Mouse (Mus musculus) megakaryocyte-erythroid progenitor cell, adult 5-6 weeks (primary cell): ENCODE data around the gene Sorbs1. TPM values are rescaled to one million over a fixed set of nuclear protein-coding genes. Genes with fewer than 3 reads are reported as not detected.

Experiments used
- ATAC-seq: replicated peaks from 2 replicates; pipeline ENCODE4 v1.8.0; 2016; ENCODE audit warnings: mild to moderate bottlenecking, inconsistent platforms; ENCODE audit not compliant: severe bottlenecking, poor library complexity, low FRiP score, low TSS enrichment
- total RNA-seq, 2 experiments: library from RNA; stranded (forward) in 1 of 2; stranded (reverse) in 1 of 2; fragments of 200-1000, 215-1000 nt in 1 of 2; fragments of >200 nt in 1 of 2; fragmentation: Nextera tagmentation in 1 of 2; gene quantifications; 2 replicates each; pipeline ENCODE4 v1.2.3; 2014 to 2017

Sorbs1 gene
- total RNA-seq, 2 experiments from 2014 or later: 13.9 to 30.4 TPM

- ATAC-seq: no peak
Observed at GRCm38 (mm10) chr19:40392795-40393392, 120.7 kb downstream of the Sorbs1 start.

- ATAC-seq: peak; percentile 85
Observed at GRCm38 (mm10) chr19:40391469-40391868, 122.1 kb downstream of the Sorbs1 start.

GRCm38 (mm10) chr19:40386916-40387315 lies 126.7 kb downstream of the Sorbs1 start:
- no peak for ATAC-seq

GRCm38 (mm10) chr19:40385334-40385733 lies 128.2 kb downstream of the Sorbs1 start:
- no peak for ATAC-seq

GRCm38 (mm10) chr19:40383931-40384330 lies 129.6 kb downstream of the Sorbs1 start:
- ATAC-seq: no peak

- no peak for ATAC-seq
Observed at GRCm38 (mm10) chr19:40380656-40381055, 132.9 kb downstream of the Sorbs1 start.

- ATAC-seq: no peak
Observed at GRCm38 (mm10) chr19:40380005-40380404, 133.6 kb downstream of the Sorbs1 start.

GRCm38 (mm10) chr19:40379081-40379480 lies 134.5 kb downstream of the Sorbs1 start:
- no peak for ATAC-seq

GRCm38 (mm10) chr19:40377632-40378031 lies 135.9 kb downstream of the Sorbs1 start:
- ATAC-seq: no peak

- ATAC-seq: no peak
Observed at GRCm38 (mm10) chr19:40376566-40377281, 136.9 kb downstream of the Sorbs1 start.

- ATAC-seq: no peak
Observed at GRCm38 (mm10) chr19:40374720-40375119, 138.9 kb downstream of the Sorbs1 start.

- ATAC-seq: no peak
Observed at GRCm38 (mm10) chr19:40372679-40373078, 140.9 kb downstream of the Sorbs1 start.

- no peak for ATAC-seq
Observed at GRCm38 (mm10) chr19:40371866-40372265, 141.7 kb downstream of the Sorbs1 start.

GRCm38 (mm10) chr19:40369852-40370811 lies 143.4 kb downstream of the Sorbs1 start:
- ATAC-seq: peak; percentile 74

GRCm38 (mm10) chr19:40368517-40368916 lies 145.1 kb downstream of the Sorbs1 start:
- no peak for ATAC-seq

- ATAC-seq: peak; percentile 42
Observed at GRCm38 (mm10) chr19:40366163-40366941, 147.2 kb downstream of the Sorbs1 start.

- no peak for ATAC-seq
Observed at GRCm38 (mm10) chr19:40365137-40365536, 148.4 kb downstream of the Sorbs1 start.

GRCm38 (mm10) chr19:40363447-40363846 lies 150.1 kb downstream of the Sorbs1 start:
- ATAC-seq: no peak

- no peak for ATAC-seq
Observed at GRCm38 (mm10) chr19:40362203-40362865, 151.2 kb downstream of the Sorbs1 start.
